ENCODE assay signal across 19 mouse cellular contexts in the genomic region with DNA sequence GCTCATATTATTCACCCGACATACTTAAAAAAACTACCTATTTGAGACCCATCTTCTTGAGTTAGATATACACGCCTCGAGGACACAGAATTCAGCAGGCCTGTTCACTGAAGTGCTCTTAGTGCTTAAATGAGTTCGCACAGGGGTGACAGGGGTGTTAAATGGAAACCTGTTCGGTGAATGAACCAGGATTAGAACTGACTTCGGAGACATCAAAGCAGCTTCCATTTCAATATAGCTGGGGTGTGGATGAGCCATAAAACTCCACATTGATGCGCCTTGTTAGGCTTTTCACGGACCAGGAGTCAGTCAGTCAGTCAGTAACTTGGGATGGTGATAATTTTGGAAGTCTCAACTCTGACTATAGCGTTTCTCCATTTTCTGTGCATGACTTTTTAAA. TPM values are rescaled to one million over a fixed set of nuclear protein-coding genes. Genes with fewer than 3 reads are reported as not detected.
A peak's percentile ranks its signal among the peaks of the same experiment; 100 is the strongest.
DNase-seq lines count a peak whose midpoint lies in the region; ATAC-seq and TF ChIP-seq lines count a peak whose summit lies in the region.
"Had no signal": no experiment of that assay in that cellular context is flagged by ENCODE, and none has a peak within 500 bp of the region (broad histone marks: within the 10 kb centered on the region; RNA-seq: fewer than 3 reads in every experiment).

No protein-coding gene starts in this region.

- TF ChIP-seq EP300 in liver, postnatal 0 days (IDR thresholded peaks at IDR 0.05; ENCODE audit: low read depth) = no peak

- 0 out of 2 replicates have a peak overlapping the region, but pooled peaks have one; percentile 3 for H3K4me2 ChIP-seq in intestine, embryonic 15.5 days (replicated peaks)
- no peak overlapping the region for H3K4me2 ChIP-seq in intestine, postnatal 0 days (replicated peaks; ENCODE audit: low read depth)
- H3K4me2 ChIP-seq in intestine, embryonic 16.5 days (ENCODE audit: low read depth, low read length) = no peak overlapping the region
- H3K4me2 ChIP-seq in liver, postnatal 0 days (ENCODE audit: low read depth, low read length) = no peak overlapping the region
- H3K4me2 ChIP-seq in forebrain, postnatal 0 days (ENCODE audit: low read depth) = no peak overlapping the region
- H3K4me2 ChIP-seq: embryonic facial prominence, embryonic 12.5 days; forebrain, embryonic 15.5 days; hindbrain, embryonic 13.5 days had no signal

- intact Hi-C loops in heart, postnatal 36 days (cut with DNase I) = no loop called here

- H3K27me3 ChIP-seq in heart, embryonic 10.5 days (ENCODE audit: insufficient read depth, poor library complexity, severe bottlenecking) = no peaks in the 10 kb centered on the region
- no peaks in the 10 kb centered on the region for H3K27me3 ChIP-seq in intestine, embryonic 15.5 days (replicated peaks)
- H3K27me3 ChIP-seq in intestine, postnatal 0 days (replicated peaks; ENCODE audit: control insufficient read depth, insufficient read depth, low read length) = no peaks in the 10 kb centered on the region
- no peaks in the 10 kb centered on the region for H3K27me3 ChIP-seq in intestine, embryonic 16.5 days (replicated peaks; ENCODE audit: control insufficient read depth, insufficient read depth, low read length)
- no peaks in the 10 kb centered on the region for H3K27me3 ChIP-seq in liver, postnatal 0 days (ENCODE audit: insufficient read depth, low read length)
- no peaks in the 10 kb centered on the region for H3K27me3 ChIP-seq in forebrain, postnatal 0 days (ENCODE audit: insufficient read depth, low read length)
- H3K27me3 ChIP-seq: embryonic facial prominence, embryonic 12.5 days; forebrain, embryonic 15.5 days; hindbrain, embryonic 13.5 days had no signal

- no peaks in the 10 kb centered on the region for H3K36me3 ChIP-seq in heart, embryonic 10.5 days
- H3K36me3 ChIP-seq in intestine, embryonic 15.5 days = no peaks in the 10 kb centered on the region
- no peaks in the 10 kb centered on the region for H3K36me3 ChIP-seq in intestine, postnatal 0 days (ENCODE audit: control insufficient read depth, insufficient read depth)
- H3K36me3 ChIP-seq in intestine, embryonic 16.5 days (ENCODE audit: control insufficient read depth, insufficient read depth, low read length) = no peaks in the 10 kb centered on the region
- no peaks in the 10 kb centered on the region for H3K36me3 ChIP-seq in liver, postnatal 0 days (replicated peaks; ENCODE audit: insufficient read depth, low read length)
- H3K36me3 ChIP-seq in forebrain, postnatal 0 days (ENCODE audit: insufficient read depth) = no peaks in the 10 kb centered on the region
- H3K36me3 ChIP-seq: embryonic facial prominence, embryonic 12.5 days; forebrain, embryonic 15.5 days; hindbrain, embryonic 13.5 days had no signal

- no peak overlapping the region for H3K9ac ChIP-seq in intestine, embryonic 15.5 days
- no peak overlapping the region for H3K9ac ChIP-seq in intestine, postnatal 0 days (ENCODE audit: low read depth, low read length)
- no peak overlapping the region for H3K9ac ChIP-seq in intestine, embryonic 16.5 days (ENCODE audit: low read depth, low read length)
- H3K9ac ChIP-seq in liver, postnatal 0 days (replicated peaks) = no peak overlapping the region
- no peak overlapping the region for H3K9ac ChIP-seq in forebrain, postnatal 0 days
- H3K9ac ChIP-seq: embryonic facial prominence, embryonic 12.5 days; forebrain, embryonic 15.5 days; hindbrain, embryonic 13.5 days had no signal

- H3K4me1 ChIP-seq in heart, embryonic 10.5 days = peaks cover 50% of the 10 kb centered on the region
- peaks cover 9% of the 10 kb centered on the region for H3K4me1 ChIP-seq in intestine, embryonic 15.5 days (replicated peaks)
- peaks cover 21% of the 10 kb centered on the region for H3K4me1 ChIP-seq in intestine, postnatal 0 days (replicated peaks; ENCODE audit: control insufficient read depth, insufficient read depth, low read length)
- H3K4me1 ChIP-seq in intestine, embryonic 16.5 days (ENCODE audit: control insufficient read depth, insufficient read depth, low read length) = peaks cover 13% of the 10 kb centered on the region; the same call in 1 of the 2 replicates
- peaks cover 8% of the 10 kb centered on the region; the same call in 1 of the 2 replicates for H3K4me1 ChIP-seq in liver, postnatal 0 days (ENCODE audit: insufficient read depth)
- no peaks in the 10 kb centered on the region for H3K4me1 ChIP-seq in forebrain, postnatal 0 days (ENCODE audit: insufficient read depth)
- H3K4me1 ChIP-seq: embryonic facial prominence, embryonic 12.5 days; forebrain, embryonic 15.5 days; hindbrain, embryonic 13.5 days had no signal

- WGBS in heart, embryonic 10.5 days = 74% methylated on average over 9 of the region's 9 CpGs
- WGBS in intestine, embryonic 15.5 days = 64% methylated on average over 9 of the region's 9 CpGs
- 44% methylated on average over 9 of the region's 9 CpGs for WGBS in intestine, postnatal 0 days
- 55% methylated on average over 9 of the region's 9 CpGs for WGBS in intestine, embryonic 16.5 days
- 80% methylated on average over 9 of the region's 9 CpGs for WGBS in liver, postnatal 0 days (ENCODE audit: insufficient replicate concordance)
- 89% methylated on average over 9 of the region's 9 CpGs for WGBS in forebrain, postnatal 0 days

- H3K27ac ChIP-seq in heart, embryonic 10.5 days = 0 out of 2 replicates have a peak overlapping the region, but pooled peaks have one; percentile 37
- peak overlapping the region; percentile 60 for H3K27ac ChIP-seq in intestine, embryonic 15.5 days
- no peak overlapping the region for H3K27ac ChIP-seq in intestine, postnatal 0 days (ENCODE audit: low read depth, low read length)
- H3K27ac ChIP-seq in intestine, embryonic 16.5 days (ENCODE audit: low read length) = peak overlapping the region; percentile 55
- H3K27ac ChIP-seq in liver, postnatal 0 days (ENCODE audit: low read depth) = 0 out of 2 replicates have a peak overlapping the region, but pooled peaks have one; percentile 5
- no peak overlapping the region for H3K27ac ChIP-seq in forebrain, postnatal 0 days (ENCODE audit: low read depth, low read length)
- H3K27ac ChIP-seq: embryonic facial prominence, embryonic 12.5 days; forebrain, embryonic 15.5 days; hindbrain, embryonic 13.5 days; hindbrain, postnatal 0 days had no signal

- no peak for TF ChIP-seq CTCF in intestine, postnatal 0 days (IDR thresholded peaks at IDR 0.05; ENCODE audit: low read depth)
- no peak for TF ChIP-seq CTCF in liver, postnatal 0 days (IDR thresholded peaks at IDR 0.05; ENCODE audit: low read depth)
- no peak for TF ChIP-seq CTCF in forebrain, postnatal 0 days (IDR thresholded peaks at IDR 0.05; ENCODE audit: low read depth)

- no peak overlapping the region for H3K4me3 ChIP-seq in heart, embryonic 10.5 days
- no peak overlapping the region for H3K4me3 ChIP-seq in intestine, embryonic 15.5 days (replicated peaks)
- H3K4me3 ChIP-seq in intestine, postnatal 0 days (ENCODE audit: low read depth, low read length) = no peak overlapping the region
- no peak overlapping the region for H3K4me3 ChIP-seq in intestine, embryonic 16.5 days (ENCODE audit: low read length)
- no peak overlapping the region for H3K4me3 ChIP-seq in liver, postnatal 0 days (ENCODE audit: low read depth, low read length)
- no peak overlapping the region for H3K4me3 ChIP-seq in forebrain, postnatal 0 days (ENCODE audit: low read depth, low read length)
- H3K4me3 ChIP-seq: embryonic facial prominence, embryonic 12.5 days; forebrain, embryonic 15.5 days; hindbrain, embryonic 13.5 days had no signal

- DNase-seq in heart, embryonic 10.5 days (ENCODE audit: low spot score) = peak; percentile 59
- DNase-seq in heart, postnatal 36 days = no peak
- DNase-seq in liver, postnatal 0 days = no peak
- no peak for DNase-seq in layer of hippocampus, postnatal 14 days (ENCODE audit: low spot score in 2 of 2)
- no peak for DNase-seq in forebrain, postnatal 0 days
- DNase-seq: adrenal gland, postnatal 10 days; B cell, adult 2 months; cerebellum, adult 11-12 months; cerebellum, adult 9-10 months; gastrocnemius, postnatal 14 days had no signal

- H3K9me3 ChIP-seq in heart, embryonic 10.5 days = no peaks in the 10 kb centered on the region
- H3K9me3 ChIP-seq in intestine, embryonic 15.5 days = no peaks in the 10 kb centered on the region
- no peaks in the 10 kb centered on the region for H3K9me3 ChIP-seq in intestine, postnatal 0 days (ENCODE audit: control insufficient read depth)
- H3K9me3 ChIP-seq in intestine, embryonic 16.5 days (ENCODE audit: control insufficient read depth, low read length) = no peaks in the 10 kb centered on the region
- H3K9me3 ChIP-seq in liver, postnatal 0 days (ENCODE audit: low read length) = no peaks in the 10 kb centered on the region
- no peaks in the 10 kb centered on the region for H3K9me3 ChIP-seq in forebrain, postnatal 0 days (ENCODE audit: low read length)
- H3K9me3 ChIP-seq: embryonic facial prominence, embryonic 12.5 days; forebrain, embryonic 15.5 days; G1E; hindbrain, embryonic 13.5 days had no signal

- ATAC-seq in intestine, embryonic 15.5 days = peak; percentile 20; the same call in 1 of the 2 replicates
- no peak for ATAC-seq in intestine, postnatal 0 days
- peak; percentile 18; the same call in 1 of the 2 replicates for ATAC-seq in intestine, embryonic 16.5 days
- ATAC-seq in liver, postnatal 0 days = no peak
- no peak for ATAC-seq in forebrain, postnatal 0 days
- ATAC-seq: CD4-positive, CD25-positive, alpha-beta regulatory T cell, adult 4 months; forebrain, embryonic 15.5 days; hindbrain, postnatal 0 days had no signal

RNA-seq across cellular contexts. Expression of a gene that starts 34.5 kb away (rescaled TPM):
- 6.3 and 7.7 TPM in 2 replicates for polyA plus RNA-seq in heart, embryonic 10.5 days (2016; fragmentation: Nextera tagmentation; extraction: Ambion mirVana)
- 10 to 100 TPM; 22.1 to 27.5 TPM for total RNA-seq in heart, postnatal 36 days (2021)
- polyA plus RNA-seq in intestine, embryonic 15.5 days (2015; fragmentation: Nextera tagmentation; extraction: Ambion mirVana) = 17.2 and 18.2 TPM in 2 replicates
- 29.4 and 31.5 TPM in 2 replicates for polyA plus RNA-seq in intestine, postnatal 0 days (2015; fragmentation: Nextera tagmentation; extraction: Ambion mirVana)
- polyA plus RNA-seq in intestine, embryonic 16.5 days (2015; fragmentation: Nextera tagmentation; extraction: Ambion mirVana) = 22.1 and 26.1 TPM in 2 replicates
- 3.0 and 4.4 TPM in 2 replicates for polyA plus RNA-seq in liver, postnatal 0 days (2015; fragmentation: Nextera tagmentation; extraction: Ambion mirVana)
- total RNA-seq in layer of hippocampus, postnatal 14 days (2021) = 10 to 100 TPM; 37.0 to 40.3 TPM
- 2.7 and 3.2 TPM in 2 replicates for total RNA-seq in forebrain, postnatal 0 days (2014; rRNA removed)
- polyA plus RNA-seq in forebrain, postnatal 0 days (2015; fragmentation: Nextera tagmentation; extraction: Ambion mirVana) = 1.3 and 1.8 TPM in 2 replicates

RNA-seq across cellular contexts. Expression of a gene that starts 44.0 kb away (rescaled TPM):
- 44.5 and 50.9 TPM in 2 replicates for polyA plus RNA-seq in heart, embryonic 10.5 days (2016; fragmentation: Nextera tagmentation; extraction: Ambion mirVana)
- total RNA-seq in heart, postnatal 36 days (2021) = 10 to 100 TPM; 22.2 to 22.7 TPM
- 44.5 and 50.0 TPM in 2 replicates for polyA plus RNA-seq in intestine, embryonic 15.5 days (2015; fragmentation: Nextera tagmentation; extraction: Ambion mirVana)
- 40.5 and 45.0 TPM in 2 replicates for polyA plus RNA-seq in intestine, postnatal 0 days (2015; fragmentation: Nextera tagmentation; extraction: Ambion mirVana)
- 35.2 and 37.5 TPM in 2 replicates for polyA plus RNA-seq in intestine, embryonic 16.5 days (2015; fragmentation: Nextera tagmentation; extraction: Ambion mirVana)
- 28.6 and 30.6 TPM in 2 replicates for polyA plus RNA-seq in liver, postnatal 0 days (2015; fragmentation: Nextera tagmentation; extraction: Ambion mirVana)
- total RNA-seq in layer of hippocampus, postnatal 14 days (2021) = 10 to 100 TPM; 34.2 to 34.4 TPM
- 12.2 and 26.0 TPM in 2 replicates for total RNA-seq in forebrain, postnatal 0 days (2014; rRNA removed)
- polyA plus RNA-seq in forebrain, postnatal 0 days (2015; fragmentation: Nextera tagmentation; extraction: Ambion mirVana) = 41.7 and 56.4 TPM in 2 replicates

Comparison
In these comparisons a context has a peak if more than half of its experiments do, and no peak if none do; other contexts are left out.
1. H3K27ac ChIP-seq: peak in heart, embryonic 10.5 days (single experiment), intestine, embryonic 15.5 days (single experiment), intestine, embryonic 16.5 days (single experiment) and liver, postnatal 0 days (single experiment); none in intestine, postnatal 0 days (single experiment) and forebrain, postnatal 0 days (single experiment).
2. ATAC-seq: peak in intestine, embryonic 15.5 days (single experiment) and intestine, embryonic 16.5 days (single experiment); none in intestine, postnatal 0 days (single experiment), liver, postnatal 0 days (single experiment) and forebrain, postnatal 0 days (single experiment).